In genomic region chr15:90021746-90022312, GRCm38 (mm10) we compare ENCODE assay signal across 20 mouse cellular contexts.
DNase-seq lines count a peak whose midpoint lies in the region; ATAC-seq and TF ChIP-seq lines count a peak whose summit lies in the region.
"Had no signal": no experiment of that assay in that cellular context is flagged by ENCODE, and none has a peak within 500 bp of the region (broad histone marks: within the 10 kb centered on the region; RNA-seq: fewer than 3 reads in every experiment).

No protein-coding gene starts in this region.

- POLR2A ChIA-PET in Patski (lab: Charles Lee) = no interaction called here

- H3K9ac ChIP-seq in kidney, postnatal 0 days (ENCODE audit: low read depth, low read length) = no peak overlapping the region
- H3K9ac ChIP-seq: embryonic facial prominence, embryonic 12.5 days; forebrain, embryonic 15.5 days; heart, embryonic 15.5 days; hindbrain, embryonic 13.5 days had no signal

- no peaks in the 10 kb centered on the region for H3K4me1 ChIP-seq in kidney, postnatal 0 days (replicated peaks; ENCODE audit: insufficient read depth, low read length)
- H3K4me1 ChIP-seq: embryonic facial prominence, embryonic 12.5 days; forebrain, embryonic 15.5 days; heart, embryonic 15.5 days; hindbrain, embryonic 13.5 days had no signal

- ATAC-seq in kidney, postnatal 0 days (replicated peaks; ENCODE audit: low FRiP score, low read depth) = peak; percentile 52; the same call in 1 of the 2 replicates
- ATAC-seq in Patski = peak; percentile 39
- ATAC-seq: activated CD4-positive, CD25-positive, alpha-beta regulatory T cell, adult 4 months; forebrain, embryonic 15.5 days had no signal

- no peaks in the 10 kb centered on the region for H3K36me3 ChIP-seq in kidney, postnatal 0 days (ENCODE audit: insufficient read depth, low read length)
- H3K36me3 ChIP-seq: embryonic facial prominence, embryonic 12.5 days; forebrain, embryonic 15.5 days; heart, embryonic 15.5 days; hindbrain, embryonic 13.5 days had no signal

- no peaks in the 10 kb centered on the region for H3K27me3 ChIP-seq in kidney, postnatal 0 days (ENCODE audit: insufficient read depth, low read length)
- H3K27me3 ChIP-seq in Patski = peaks cover 13% of the 10 kb centered on the region
- H3K27me3 ChIP-seq: embryonic facial prominence, embryonic 12.5 days; forebrain, embryonic 15.5 days; heart, embryonic 15.5 days; hindbrain, embryonic 13.5 days had no signal

- no peak overlapping the region for H3K4me3 ChIP-seq in kidney, postnatal 0 days (replicated peaks; ENCODE audit: low read depth, low read length)
- H3K4me3 ChIP-seq: embryonic facial prominence, embryonic 12.5 days; forebrain, embryonic 15.5 days; heart, embryonic 15.5 days; hindbrain, embryonic 13.5 days had no signal

- in situ Hi-C loops in Patski (cut with MboI; ENCODE audit: low pct_unique_long_range_greater_than_20kb) = no loop called here

- peak; percentile 5 for DNase-seq in embryo, embryonic 11 days
- no peak for DNase-seq in embryo, embryonic 9.5 days (ENCODE audit: extremely low spot score)
- peak; percentile 87 for DNase-seq in kidney, postnatal 0 days (ENCODE audit: low spot score)
- no peak for DNase-seq in kidney, adult 8-10 months
- peak; percentile 3 for DNase-seq in Patski (ENCODE audit: low read depth, low spot score)
- peak; percentile 29 for DNase-seq in mesoderm, embryonic 11.5 days (ENCODE audit: low read depth, low spot score)
- no peak for DNase-seq in thymus, postnatal 0 days (ENCODE audit: low spot score)
- DNase-seq: adrenal gland, postnatal 14 days; cerebellum, adult 11-12 months; cerebellum, adult 9-10 months; cerebellum, postnatal 25 days; gastrocnemius, postnatal 10 days; heart, adult 18-20 months; heart, postnatal 14 days had no signal

- no peak overlapping the region for H3K27ac ChIP-seq in kidney, postnatal 0 days
- H3K27ac ChIP-seq: embryonic facial prominence, embryonic 12.5 days; forebrain, embryonic 15.5 days; heart, embryonic 15.5 days; hindbrain, embryonic 13.5 days had no signal

- CTCF ChIA-PET in Patski (lab: Charles Lee) = no interaction called here

- TF ChIP-seq CTCF in kidney, postnatal 0 days (IDR thresholded peaks at IDR 0.05; ENCODE audit: low read depth) = no peak
- no peak for TF ChIP-seq CTCF in Patski (IDR thresholded peaks at IDR 0.05)

- no peaks in the 10 kb centered on the region for H3K9me3 ChIP-seq in kidney, postnatal 0 days (replicated peaks; ENCODE audit: low read length)
- H3K9me3 ChIP-seq: embryonic facial prominence, embryonic 12.5 days; forebrain, embryonic 15.5 days; heart, embryonic 15.5 days; hindbrain, embryonic 13.5 days had no signal

- no peak overlapping the region for H3K4me2 ChIP-seq in kidney, postnatal 0 days (ENCODE audit: low read length)
- H3K4me2 ChIP-seq: embryonic facial prominence, embryonic 12.5 days; forebrain, embryonic 15.5 days; heart, embryonic 11.5 days; heart, embryonic 15.5 days; hindbrain, embryonic 13.5 days had no signal

Comparison
In these comparisons a context has a peak if more than half of its experiments do, and no peak if none do; other contexts are left out.
1. DNase-seq: peak in embryo, embryonic 11 days (single experiment), kidney, postnatal 0 days (single experiment), Patski (single experiment) and mesoderm, embryonic 11.5 days (single experiment); none in embryo, embryonic 9.5 days (single experiment), kidney, adult 8-10 months (0 of 2) and thymus, postnatal 0 days (single experiment).